Mouse (Mus musculus): Measurements from ENCODE around the gene Wdr17. TPM values are rescaled to one million over a fixed set of nuclear protein-coding genes. Genes with fewer than 3 reads are reported as not detected.
A peak's percentile ranks its signal among the peaks of the same experiment; 100 is the strongest.

Wdr17 gene
- total and polyA plus RNA-seq, 3 experiments = not detected

- H3K4me3 ChIP-seq (ENCODE audit: control insufficient read depth in 1 of 2, insufficient read depth in 1 of 2, low read depth in 2 of 2, low read length in 2 of 2) = no peak overlapping the region
- H3K9me3 ChIP-seq (replicated peaks; ENCODE audit: insufficient read depth, low read length) = no peaks in the 10 kb centered on the region
- H3K27ac ChIP-seq (ENCODE audit: control insufficient read depth, low read depth, low read length) = no peak overlapping the region
- no peak overlapping the region for H3K9ac ChIP-seq (ENCODE audit: control insufficient read depth, low read depth, low read length, poor library complexity, severe bottlenecking)
- DNase-seq (ENCODE audit: low read depth, low spot score) = no peak
- H3K79me2 ChIP-seq (ENCODE audit: control insufficient read depth, insufficient read depth, low read length, poor library complexity) = no peaks in the 10 kb centered on the region
- no peak for TF ChIP-seq MEF2A (IDR thresholded peaks at IDR 0.05; ENCODE audit: extremely low read depth, insufficient replicate concordance, low read depth, low read length, poor library complexity, severe bottlenecking)
- no peak for TF ChIP-seq USF2 (IDR thresholded peaks at IDR 0.05; ENCODE audit: borderline replicate concordance in 1 of 2, insufficient read depth in 1 of 2, low read depth in 1 of 2, low read length in 2 of 2)
- TF ChIP-seq RAD21 (IDR thresholded peaks at IDR 0.05; ENCODE audit: low read depth, low read length) = no peak
- no peak for TF ChIP-seq MXI1 (IDR thresholded peaks at IDR 0.05; ENCODE audit: low read depth, low read length)
- TF ChIP-seq CHD1 (IDR thresholded peaks at IDR 0.05; ENCODE audit: low read depth, low read length) = no peak
- no peak for TF ChIP-seq CHD2 (IDR thresholded peaks at IDR 0.05; ENCODE audit: low read length)
- no peak for TF ChIP-seq ZKSCAN1 (IDR thresholded peaks at IDR 0.05; ENCODE audit: low read depth, low read length)
- no peaks in the 10 kb centered on the region for H3K36me3 ChIP-seq (ENCODE audit: control insufficient read depth in 1 of 2, insufficient read depth in 2 of 2, low read length in 2 of 2)
- H3K4me1 ChIP-seq (ENCODE audit: control insufficient read depth in 1 of 2, insufficient read depth in 2 of 2, low read length in 2 of 2) = no peaks in the 10 kb centered on the region
- H3K27me3 ChIP-seq (ENCODE audit: control insufficient read depth in 1 of 2, insufficient read depth in 2 of 2, low read length in 2 of 2) = no peaks in the 10 kb centered on the region
Measured at GRCm38 (mm10) chr8:54667756-54668155, 219.2 kb downstream of the Wdr17 start.

GRCm38 (mm10) chr8:54660675-54661074 lies 226.3 kb downstream of the Wdr17 start:
- no peak overlapping the region for H3K4me3 ChIP-seq (ENCODE audit: control insufficient read depth in 1 of 2, insufficient read depth in 1 of 2, low read depth in 2 of 2, low read length in 2 of 2)
- no peak overlapping the region for H3K27ac ChIP-seq (ENCODE audit: control insufficient read depth, low read depth, low read length)
- H3K27me3 ChIP-seq (ENCODE audit: control insufficient read depth in 1 of 2, insufficient read depth in 2 of 2, low read length in 2 of 2) = no peaks in the 10 kb centered on the region
- no peaks in the 10 kb centered on the region for H3K36me3 ChIP-seq (ENCODE audit: control insufficient read depth in 1 of 2, insufficient read depth in 2 of 2, low read length in 2 of 2)
- DNase-seq (ENCODE audit: low read depth, low spot score) = peak; percentile 56
- no peaks in the 10 kb centered on the region for H3K4me1 ChIP-seq (ENCODE audit: control insufficient read depth in 1 of 2, insufficient read depth in 2 of 2, low read length in 2 of 2)
- no peak for TF ChIP-seq TBP (IDR thresholded peaks at IDR 0.05; ENCODE audit: low read depth, low read length)
- no peak for TF ChIP-seq UBTF (IDR thresholded peaks at IDR 0.05; ENCODE audit: borderline replicate concordance, insufficient read depth, low read depth, low read length)
- no peak for TF ChIP-seq ZMIZ1 (IDR thresholded peaks at IDR 0.05; ENCODE audit: low read depth, low read length)
- no peak for TF ChIP-seq HCFC1 (IDR thresholded peaks at IDR 0.05; ENCODE audit: low read depth, low read length)
- TF ChIP-seq NELFE (IDR thresholded peaks at IDR 0.05; ENCODE audit: low read depth, low read length) = no peak
- TF ChIP-seq ZKSCAN1 (IDR thresholded peaks at IDR 0.05; ENCODE audit: low read depth, low read length) = no peak
- TF ChIP-seq CHD1 (IDR thresholded peaks at IDR 0.05; ENCODE audit: low read depth, low read length) = no peak
- TF ChIP-seq ZNF384 (IDR thresholded peaks at IDR 0.05; ENCODE audit: low read depth, low read length) = no peak
- TF ChIP-seq USF1 (IDR thresholded peaks at IDR 0.05; ENCODE audit: low read depth, low read length) = no peak
- no peak for TF ChIP-seq MAZ (IDR thresholded peaks at IDR 0.05; ENCODE audit: low read depth, low read length)
- TF ChIP-seq RAD21 (IDR thresholded peaks at IDR 0.05; ENCODE audit: low read depth, low read length) = peak; percentile 64
- TF ChIP-seq GATA1 (IDR thresholded peaks at IDR 0.05; ENCODE audit: low read depth, low read length) = no peak
- TF ChIP-seq CTCF (IDR thresholded peaks at IDR 0.05 in 2 of 3, conservative IDR thresholded peaks at IDR 0.05 in 1 of 3; ENCODE audit: control insufficient read depth in 1 of 3, insufficient read depth in 1 of 3, low read depth in 2 of 3, low read length in 3 of 3, poor library complexity in 1 of 3, severe bottlenecking in 1 of 3) = peak; percentile 22 to 71 (median 43); a peak in 5 of 6 replicates
- no peak for TF ChIP-seq ELF1 (IDR thresholded peaks at IDR 0.05; ENCODE audit: low read depth, low read length)
- peak; percentile 77 for TF ChIP-seq SMC3 (IDR thresholded peaks at IDR 0.05; ENCODE audit: low read depth, low read length)
- TF ChIP-seq RCOR1 (IDR thresholded peaks at IDR 0.05; ENCODE audit: low read depth, low read length) = no peak
- TF ChIP-seq SIN3A (IDR thresholded peaks at IDR 0.05; ENCODE audit: low read length) = no peak
- TF ChIP-seq POLR2AphosphoS5 (IDR thresholded peaks at IDR 0.05; ENCODE audit: borderline replicate concordance, low read depth, low read length) = no peak
- peak; percentile 38 for TF ChIP-seq ZC3H11A (IDR thresholded peaks at IDR 0.05; ENCODE audit: low read depth, low read length)
- no peak for TF ChIP-seq TAL1 (IDR thresholded peaks at IDR 0.05; ENCODE audit: low read length)
- H3K9me3 ChIP-seq (replicated peaks; ENCODE audit: insufficient read depth, low read length) = no peaks in the 10 kb centered on the region
- H3K79me2 ChIP-seq (ENCODE audit: control insufficient read depth, insufficient read depth, low read length, poor library complexity) = no peaks in the 10 kb centered on the region
- H3K9ac ChIP-seq (ENCODE audit: control insufficient read depth, low read depth, low read length, poor library complexity, severe bottlenecking) = no peak overlapping the region
